Mouse (Mus musculus) forebrain, embryonic 14.5 days (tissue): ENCODE results near the gene Gm5938. TPM values are rescaled to one million over a fixed set of nuclear protein-coding genes. Genes with fewer than 3 reads are reported as not detected.

Experiments used
- ATAC-seq: fragments of 200-750 bp; cut with Nextera tagmentation; 2 replicates; pipeline ENCODE4 v1.8.0; 2017; ENCODE audit warnings: mild to moderate bottlenecking, moderate library complexity
- DNase-seq: peaks from one replicate; pipeline ENCODE4 v3.0.0-alpha.2; 2015; ENCODE audit warnings: low spot score
- H3K27ac ChIP-seq: fragments of 300-500 bp; sonication (generic); 2 replicates; pipeline ENCODE4 v1.5.1; 2014; ENCODE audit warnings: low read depth, mild to moderate bottlenecking, control low read depth, low read length, moderate library complexity
- H3K27me3 ChIP-seq: fragments of 300-500 bp; sonication (generic); replicated peaks from 2 replicates; pipeline ENCODE4 v1.6.1; 2014; ENCODE audit warnings: low read length, control low read depth, mixed read lengths; ENCODE audit not compliant: control insufficient read depth, insufficient read depth
- H3K36me3 ChIP-seq: fragments of 300-500 bp; sonication (generic); 2 replicates; pipeline ENCODE4 v1.6.1; 2014; ENCODE audit warnings: low read length, control low read depth; ENCODE audit not compliant: control insufficient read depth, insufficient read depth
- H3K4me1 ChIP-seq: fragments of 300-500 bp; sonication (generic); 2 replicates; pipeline ENCODE4 v1.6.1; 2014; ENCODE audit warnings: antibody characterized with exemption, low read length, control low read depth; ENCODE audit not compliant: control insufficient read depth, insufficient read depth
- H3K4me2 ChIP-seq: fragments of 300-500 bp; sonication (generic); 2 replicates; pipeline ENCODE4 v1.6.1; 2014; ENCODE audit warnings: mild to moderate bottlenecking, control low read depth, low read length
- H3K4me3 ChIP-seq: fragments of 300-500 bp; sonication (generic); 2 replicates; pipeline ENCODE4 v1.5.1; 2014; ENCODE audit warnings: low read depth, low read length, control low read depth
- H3K9ac ChIP-seq: fragments of 300-500 bp; sonication (generic); 2 replicates; pipeline ENCODE4 v1.6.1; 2014; ENCODE audit warnings: mild to moderate bottlenecking, low read length, control low read depth, moderate library complexity
- H3K9me3 ChIP-seq: fragments of 300-500 bp; sonication (generic); replicated peaks from 2 replicates; pipeline ENCODE4 v1.6.1; 2016; ENCODE audit warnings: low read length, control low read depth, mixed read lengths; ENCODE audit not compliant: control insufficient read depth
- WGBS: fragments of 180-500 bp; shearing (Covaris S2); extraction: QIAGEN DNeasy Blood & Tissue Kit; methylation state at CpG from one replicate; pipeline ENCODE4 v1.1.7; 2014; 5-methylcytosine and 5-hydroxymethylcytosine counted together
- polyA plus RNA-seq: library from polyadenylated mRNA; unstranded; fragments of >200 nt; fragmentation: Nextera tagmentation; extraction: Ambion mirVana; gene quantifications from 2 replicates; pipeline ENCODE4 v1.2.1, GENCODE M21; 2014

The Gm5938 gene
- polyA plus RNA-seq, result not detected in 2 replicates

DNA sequence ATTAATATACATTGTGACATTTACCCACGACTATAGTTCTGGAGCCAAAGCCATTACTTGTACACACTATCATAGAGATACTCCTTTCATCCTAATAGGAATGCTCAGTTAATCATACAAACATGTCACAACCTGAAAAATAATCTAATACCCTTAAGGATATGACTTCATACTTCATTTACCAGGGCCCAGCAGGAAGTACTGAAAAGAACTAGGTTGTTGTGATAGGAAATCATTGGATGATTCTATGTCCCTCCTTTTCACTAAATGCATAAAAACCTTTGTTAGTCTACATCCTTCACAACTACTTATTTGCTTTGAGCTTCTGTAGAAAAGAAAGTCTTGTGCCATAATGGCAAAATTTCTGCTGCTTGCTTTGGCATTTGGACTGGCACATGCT, at the start of gene Gm5938:
Gene Gm5938, plus strand, starts transcription at position 301 of the 400 bp plus-strand sequence.
- no peaks in the 10 kb centered on the region for H3K36me3 ChIP-seq
- WGBS, result 58% methylated on average over 1 of the region's 1 CpGs
- DNase-seq, result no peak

DNA sequence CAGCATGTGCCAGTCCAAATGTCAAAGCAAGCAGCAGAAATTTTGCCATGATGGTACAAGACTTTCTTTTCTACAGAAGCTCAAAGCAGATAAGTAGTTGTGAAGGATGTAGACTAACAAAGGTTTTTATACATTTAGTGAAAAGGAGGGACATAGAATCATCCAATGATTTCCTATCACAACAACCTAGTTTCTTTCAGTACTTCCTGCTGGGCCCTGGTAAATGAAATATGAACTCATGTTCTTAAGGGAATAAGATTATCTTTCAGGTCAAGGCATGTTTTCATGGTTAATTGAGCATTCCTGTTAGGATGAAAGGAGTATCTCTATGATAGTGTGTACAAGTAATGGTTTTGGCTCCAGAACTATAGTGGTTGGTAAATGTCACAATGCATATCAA, 34.0 kb upstream of the Gm5938 start, which contains the start of gene Obp1a:
Gene Obp1a, minus strand, starts transcription at position 101 of the 400 bp plus-strand sequence.
- H3K36me3 ChIP-seq, result no peaks in the 10 kb centered on the region
- no peak within 1 kb of the TSS for H3K27ac ChIP-seq
- H3K4me3 ChIP-seq, result no peak within 1 kb of the TSS
- no peaks in the 10 kb centered on the region for H3K9me3 ChIP-seq
- no peak within 1 kb of the TSS for H3K4me2 ChIP-seq
- no peaks in the 10 kb centered on the region for H3K4me1 ChIP-seq
- H3K27me3 ChIP-seq, result no peaks in the 10 kb centered on the region
- no peak for DNase-seq
- ATAC-seq, result no peak
- H3K9ac ChIP-seq, result no peak within 1 kb of the TSS

More for the DNA sequence above, at the start of gene Gm5938:
- no peaks in the 10 kb centered on the region for H3K9me3 ChIP-seq
- H3K4me2 ChIP-seq, result no peak within 1 kb of the TSS
- no peaks in the 10 kb centered on the region for H3K27me3 ChIP-seq
- H3K4me3 ChIP-seq, result no peak within 1 kb of the TSS
- H3K9ac ChIP-seq, result no peak within 1 kb of the TSS
- no peak for ATAC-seq
- no peak within 1 kb of the TSS for H3K27ac ChIP-seq
- no peaks in the 10 kb centered on the region for H3K4me1 ChIP-seq

Other genes with a start within 250 kb of the Gm5938 start
- gene 5430402E10Rik, start 200.4 kb upstream of the Gm5938 start, polyA plus RNA-seq, result not detected in 2 replicates
- not detected in 2 replicates for gene Obp1a, start 34.1 kb upstream of the Gm5938 start, polyA plus RNA-seq
- not detected in 2 replicates for gene Obp1b, start 61.3 kb downstream of the Gm5938 start, polyA plus RNA-seq
- not detected in 2 replicates for gene Gm14743, start 120.5 kb downstream of the Gm5938 start, polyA plus RNA-seq
- not detected in 2 replicates for gene 4930480E11Rik, start 244.2 kb downstream of the Gm5938 start, polyA plus RNA-seq